In the genomic region with DNA sequence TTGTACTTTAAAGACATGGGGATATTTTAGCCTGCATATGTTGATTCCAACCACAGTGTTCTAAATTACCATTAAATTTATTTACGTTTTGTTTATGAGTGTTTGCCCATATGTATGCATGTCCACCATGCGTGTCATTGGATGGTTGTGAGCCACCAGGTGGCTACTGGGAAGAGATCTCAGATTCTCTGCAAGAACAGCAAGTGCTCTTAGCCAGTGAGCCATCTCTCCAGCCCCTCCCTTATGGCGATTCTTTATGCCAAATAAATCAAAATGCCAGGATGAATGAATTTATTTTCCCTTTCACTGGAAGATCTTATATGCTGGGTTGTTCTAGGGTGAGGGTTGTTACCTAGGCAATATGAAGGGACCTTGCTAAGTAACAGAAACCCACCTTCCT, we compare ENCODE assay signal across 24 mouse cellular contexts. TPM values are rescaled to one million over a fixed set of nuclear protein-coding genes. Genes with fewer than 3 reads are reported as not detected.
DNase-seq lines count a peak whose midpoint lies in the region; ATAC-seq and TF ChIP-seq lines count a peak whose summit lies in the region.
"Had no signal": no experiment of that assay in that cellular context is flagged by ENCODE, and none has a peak within 500 bp of the region (broad histone marks: within the 10 kb centered on the region; RNA-seq: fewer than 3 reads in every experiment).

No protein-coding gene starts in this region.

- no peaks in the 10 kb centered on the region for H3K27me3 ChIP-seq in hindbrain, embryonic 14.5 days (ENCODE audit: control insufficient read depth, insufficient read depth, low read length)
- H3K27me3 ChIP-seq in hindbrain, embryonic 11.5 days (ENCODE audit: control insufficient read depth, insufficient read depth, low read length) = peaks cover 9% of the 10 kb centered on the region; the same call in 1 of the 2 replicates
- H3K27me3 ChIP-seq in midbrain, postnatal 0 days (ENCODE audit: insufficient read depth, low read length) = no peaks in the 10 kb centered on the region
- H3K27me3 ChIP-seq in midbrain, embryonic 10.5 days (ENCODE audit: low read depth, poor library complexity, severe bottlenecking) = peaks cover 28% of the 10 kb centered on the region
- H3K27me3 ChIP-seq in hindbrain, postnatal 0 days (ENCODE audit: insufficient read depth, low read length) = no peaks in the 10 kb centered on the region

- no peaks in the 10 kb centered on the region for H3K36me3 ChIP-seq in hindbrain, embryonic 14.5 days (replicated peaks; ENCODE audit: control insufficient read depth, insufficient read depth)
- H3K36me3 ChIP-seq in hindbrain, embryonic 11.5 days (ENCODE audit: control insufficient read depth, insufficient read depth, low read length) = no peaks in the 10 kb centered on the region
- H3K36me3 ChIP-seq in midbrain, postnatal 0 days (ENCODE audit: insufficient read depth, low read length) = no peaks in the 10 kb centered on the region
- no peaks in the 10 kb centered on the region for H3K36me3 ChIP-seq in midbrain, embryonic 10.5 days
- no peaks in the 10 kb centered on the region for H3K36me3 ChIP-seq in hindbrain, postnatal 0 days (ENCODE audit: insufficient read depth, low read length)
- H3K36me3 ChIP-seq: embryonic facial prominence, embryonic 15.5 days; heart, embryonic 12.5 days; kidney, embryonic 15.5 days; limb, embryonic 15.5 days had no signal

- no peaks in the 10 kb centered on the region for H3K9me3 ChIP-seq in hindbrain, embryonic 14.5 days (ENCODE audit: control insufficient read depth, low read length)
- H3K9me3 ChIP-seq in hindbrain, embryonic 11.5 days (ENCODE audit: control insufficient read depth, low read length) = no peaks in the 10 kb centered on the region
- H3K9me3 ChIP-seq in midbrain, postnatal 0 days (ENCODE audit: low read length) = no peaks in the 10 kb centered on the region
- H3K9me3 ChIP-seq in midbrain, embryonic 10.5 days (replicated peaks) = no peaks in the 10 kb centered on the region
- H3K9me3 ChIP-seq in hindbrain, postnatal 0 days (ENCODE audit: low read length) = no peaks in the 10 kb centered on the region
- H3K9me3 ChIP-seq: embryonic facial prominence, embryonic 15.5 days; heart, embryonic 12.5 days; kidney, embryonic 15.5 days; limb, embryonic 15.5 days had no signal

- 0 out of 2 replicates have a peak overlapping the region, but pooled peaks have one; percentile 9 for H3K4me3 ChIP-seq in hindbrain, embryonic 14.5 days (replicated peaks; ENCODE audit: low read length)
- H3K4me3 ChIP-seq in hindbrain, embryonic 11.5 days (ENCODE audit: low read depth, low read length) = no peak overlapping the region
- peak overlapping the region; percentile 15; the same call in 1 of the 2 replicates for H3K4me3 ChIP-seq in midbrain, postnatal 0 days (ENCODE audit: low read depth, low read length)
- no peak overlapping the region for H3K4me3 ChIP-seq in midbrain, embryonic 10.5 days
- H3K4me3 ChIP-seq in hindbrain, postnatal 0 days (ENCODE audit: low read length) = no peak overlapping the region
- H3K4me3 ChIP-seq: embryonic facial prominence, embryonic 15.5 days; heart, embryonic 12.5 days; kidney, embryonic 15.5 days; limb, embryonic 15.5 days had no signal

- 81% methylated on average over 3 of the region's 3 CpGs for WGBS in hindbrain, embryonic 14.5 days
- 87% methylated on average over 3 of the region's 3 CpGs for WGBS in hindbrain, embryonic 11.5 days
- 81% methylated on average over 3 of the region's 3 CpGs for WGBS in midbrain, postnatal 0 days
- WGBS in midbrain, embryonic 10.5 days = 84% methylated on average over 3 of the region's 3 CpGs
- WGBS in hindbrain, postnatal 0 days = 71% methylated on average over 3 of the region's 3 CpGs

- H3K4me2 ChIP-seq in hindbrain, embryonic 14.5 days (replicated peaks) = peak overlapping the region; percentile 30
- no peak overlapping the region for H3K4me2 ChIP-seq in hindbrain, embryonic 11.5 days (replicated peaks; ENCODE audit: low read depth, low read length)
- H3K4me2 ChIP-seq in midbrain, postnatal 0 days (ENCODE audit: low read depth, low read length, poor library complexity, severe bottlenecking) = peak overlapping the region; percentile 33
- peak overlapping the region; percentile 31 for H3K4me2 ChIP-seq in hindbrain, postnatal 0 days (ENCODE audit: low read depth, low read length)
- H3K4me2 ChIP-seq: embryonic facial prominence, embryonic 15.5 days; heart, embryonic 12.5 days; kidney, embryonic 15.5 days; limb, embryonic 15.5 days; lung, embryonic 14.5 days had no signal

- ATAC-seq in hindbrain, embryonic 14.5 days (ENCODE audit: low FRiP score) = no peak
- no peak for ATAC-seq in hindbrain, embryonic 11.5 days (ENCODE audit: low FRiP score)
- no peak for ATAC-seq in midbrain, postnatal 0 days (ENCODE audit: low FRiP score)
- no peak for ATAC-seq in hindbrain, postnatal 0 days

- 0 out of 2 replicates have a peak overlapping the region, but pooled peaks have one; percentile 20 for H3K27ac ChIP-seq in hindbrain, embryonic 14.5 days
- no peak overlapping the region for H3K27ac ChIP-seq in hindbrain, embryonic 11.5 days (ENCODE audit: low read depth, low read length)
- peak overlapping the region; percentile 55; the same call in 1 of the 2 replicates for H3K27ac ChIP-seq in midbrain, postnatal 0 days (ENCODE audit: low read depth, low read length)
- no peak overlapping the region for H3K27ac ChIP-seq in midbrain, embryonic 10.5 days (replicated peaks)
- no peak overlapping the region for H3K27ac ChIP-seq in hindbrain, postnatal 0 days
- H3K27ac ChIP-seq: embryonic facial prominence, embryonic 15.5 days; kidney, embryonic 15.5 days; limb, embryonic 15.5 days; liver, embryonic 14.5 days had no signal

- H3K4me1 ChIP-seq in hindbrain, embryonic 14.5 days (replicated peaks; ENCODE audit: control insufficient read depth, insufficient read depth, low read length) = no peaks in the 10 kb centered on the region
- H3K4me1 ChIP-seq in hindbrain, embryonic 11.5 days (replicated peaks; ENCODE audit: control insufficient read depth, insufficient read depth, low read length) = no peaks in the 10 kb centered on the region
- no peaks in the 10 kb centered on the region for H3K4me1 ChIP-seq in midbrain, postnatal 0 days (ENCODE audit: insufficient read depth, low read length)
- H3K4me1 ChIP-seq in midbrain, embryonic 10.5 days = no peaks in the 10 kb centered on the region
- no peaks in the 10 kb centered on the region for H3K4me1 ChIP-seq in hindbrain, postnatal 0 days (ENCODE audit: insufficient read depth, low read length)
- H3K4me1 ChIP-seq: embryonic facial prominence, embryonic 15.5 days; kidney, embryonic 15.5 days; limb, embryonic 15.5 days had no signal

- TF ChIP-seq CTCF in midbrain, postnatal 0 days (IDR thresholded peaks at IDR 0.05) = no peak; the same call in 1 of the 2 replicates
- no peak for TF ChIP-seq CTCF in hindbrain, postnatal 0 days (IDR thresholded peaks at IDR 0.05; ENCODE audit: low read depth)

- no peak overlapping the region for H3K9ac ChIP-seq in hindbrain, embryonic 14.5 days
- no peak overlapping the region for H3K9ac ChIP-seq in hindbrain, embryonic 11.5 days (ENCODE audit: low read depth, low read length)
- H3K9ac ChIP-seq in midbrain, postnatal 0 days (replicated peaks; ENCODE audit: low read length, poor library complexity, severe bottlenecking) = no peak overlapping the region
- no peak overlapping the region for H3K9ac ChIP-seq in hindbrain, postnatal 0 days (replicated peaks; ENCODE audit: low read length)
- H3K9ac ChIP-seq: embryonic facial prominence, embryonic 15.5 days; heart, embryonic 12.5 days; kidney, embryonic 15.5 days; limb, embryonic 15.5 days; liver, embryonic 14.5 days; lung, embryonic 14.5 days had no signal

- peak; percentile 80 for DNase-seq in cerebellum, adult 9-10 months
- DNase-seq in cerebellum, postnatal 4 days (ENCODE audit: low spot score in 2 of 2) = no peak
- no peak for DNase-seq in hindbrain, embryonic 14.5 days (ENCODE audit: low spot score)
- no peak for DNase-seq in hindbrain, embryonic 11.5 days (ENCODE audit: low spot score)
- DNase-seq in midbrain, postnatal 0 days (ENCODE audit: low spot score) = no peak
- DNase-seq in midbrain, embryonic 10.5 days (ENCODE audit: low spot score) = no peak
- DNase-seq in hindbrain, postnatal 0 days (ENCODE audit: low spot score) = no peak
- no peak for DNase-seq in retina, embryonic 14.5 days (ENCODE audit: low spot score)
- DNase-seq: adrenal gland, adult 2 months; gastrocnemius, postnatal 14 days; heart, adult 18-20 months; heart, postnatal 10 days; kidney, adult 11 months; kidney, postnatal 36 days; layer of hippocampus, adult 9-11 months; left cerebral cortex, postnatal 4 days; lung, embryonic 14.5 days; retina, postnatal 1 day had no signal

RNA-seq across cellular contexts. Expression of a gene that starts 7.3 kb away (rescaled TPM):
- 29.1 and 40.8 TPM in 2 replicates for polyA plus RNA-seq in hindbrain, embryonic 14.5 days (2014; fragmentation: Nextera tagmentation; extraction: Ambion mirVana)
- 6.0 and 6.8 TPM in 2 replicates for polyA plus RNA-seq in hindbrain, embryonic 11.5 days (2014; fragmentation: Nextera tagmentation; extraction: Ambion mirVana)
- total RNA-seq in midbrain, postnatal 0 days (2014; rRNA removed) = 89.5 and 91.3 TPM in 2 replicates
- 56.3 and 58.5 TPM in 2 replicates for polyA plus RNA-seq in midbrain, postnatal 0 days (2015; fragmentation: Nextera tagmentation; extraction: Ambion mirVana)
- polyA plus RNA-seq in midbrain, embryonic 10.5 days (2016; fragmentation: Nextera tagmentation; extraction: Ambion mirVana) = 1.1 and 1.3 TPM in 2 replicates
- 80.5 and 88.0 TPM in 2 replicates for total RNA-seq in hindbrain, postnatal 0 days (2014; rRNA removed)
- 60.9 and 64.6 TPM in 2 replicates for polyA plus RNA-seq in hindbrain, postnatal 0 days (2015; fragmentation: Nextera tagmentation; extraction: Ambion mirVana)
- polyA plus RNA-seq: urinary bladder, adult 2 months had no signal

Comparison
In these comparisons a context has a peak if more than half of its experiments do, and no peak if none do; other contexts are left out.
1. H3K27ac ChIP-seq: peak in hindbrain, embryonic 14.5 days (single experiment) and midbrain, postnatal 0 days (single experiment); none in hindbrain, embryonic 11.5 days (single experiment), midbrain, embryonic 10.5 days (single experiment) and hindbrain, postnatal 0 days (single experiment).
2. H3K4me3 ChIP-seq: peak in hindbrain, embryonic 14.5 days (single experiment) and midbrain, postnatal 0 days (single experiment); none in hindbrain, embryonic 11.5 days (single experiment), midbrain, embryonic 10.5 days (single experiment) and hindbrain, postnatal 0 days (single experiment).